Mouse (Mus musculus) hindbrain, embryonic 11.5 days (tissue): ENCODE results near the gene Hdhd5. TPM values are rescaled to one million over a fixed set of nuclear protein-coding genes. Genes with fewer than 3 reads are reported as not detected.

Source experiments
- ATAC-seq: fragments of 200-750 bp; cut with Nextera tagmentation; 2 replicates; pipeline ENCODE4 v1.8.0; 2017; ENCODE audit warnings: mild to moderate bottlenecking, moderate TSS enrichment, moderate library complexity; ENCODE audit not compliant: low FRiP score
- DNase-seq: peaks from one replicate; pipeline ENCODE4 v3.0.0-alpha.2; 2015; ENCODE audit warnings: low spot score
- H3K27ac ChIP-seq: fragments of 300-500 bp; sonication (generic); 2 replicates; pipeline ENCODE4 v1.5.1; 2014; ENCODE audit warnings: mild to moderate bottlenecking, low read depth, low read length
- H3K27me3 ChIP-seq: fragments of 300-500 bp; sonication (generic); 2 replicates; pipeline ENCODE4 v1.6.1; 2014; ENCODE audit warnings: mild to moderate bottlenecking, low read length, moderate library complexity, mixed read lengths; ENCODE audit not compliant: control insufficient read depth, insufficient read depth
- H3K36me3 ChIP-seq: fragments of 300-500 bp; sonication (generic); 2 replicates; pipeline ENCODE4 v1.6.1; 2014; ENCODE audit warnings: mild to moderate bottlenecking, low read length, moderate library complexity, mixed read lengths; ENCODE audit not compliant: control insufficient read depth, insufficient read depth
- H3K4me1 ChIP-seq: fragments of 300-500 bp; sonication (generic); replicated peaks from 2 replicates; pipeline ENCODE4 v1.6.1; 2014; ENCODE audit warnings: low read length, mixed read lengths; ENCODE audit not compliant: control insufficient read depth, insufficient read depth
- H3K4me2 ChIP-seq: fragments of 300-500 bp; sonication (generic); replicated peaks from 2 replicates; pipeline ENCODE4 v1.6.1; 2014; ENCODE audit warnings: mild to moderate bottlenecking, low read depth, low read length
- H3K4me3 ChIP-seq: fragments of 300-500 bp; sonication (generic); 2 replicates; pipeline ENCODE4 v1.5.1; 2014; ENCODE audit warnings: low read depth, low read length
- H3K9ac ChIP-seq: fragments of 300-500 bp; sonication (generic); 2 replicates; pipeline ENCODE4 v1.6.1; 2014; ENCODE audit warnings: low read depth, low read length
- H3K9me3 ChIP-seq: fragments of 300-500 bp; sonication (generic); 2 replicates; pipeline ENCODE4 v1.6.1; 2016; ENCODE audit warnings: low read length; ENCODE audit not compliant: control insufficient read depth
- WGBS: fragments of 180-500 bp; shearing (Covaris S2); extraction: QIAGEN DNeasy Blood & Tissue Kit; methylation state at CpG from one replicate; pipeline ENCODE4 v1.1.7; 2014; 5-methylcytosine and 5-hydroxymethylcytosine counted together
- polyA plus RNA-seq: library from polyadenylated mRNA; unstranded; fragments of >200 nt; fragmentation: Nextera tagmentation; extraction: Ambion mirVana; gene quantifications from 2 replicates; pipeline ENCODE4 v1.2.1, GENCODE M21; 2014

Gene Hdhd5
- polyA plus RNA-seq, 1 experiment from 2014 or later, result 13.8 TPM

DNA sequence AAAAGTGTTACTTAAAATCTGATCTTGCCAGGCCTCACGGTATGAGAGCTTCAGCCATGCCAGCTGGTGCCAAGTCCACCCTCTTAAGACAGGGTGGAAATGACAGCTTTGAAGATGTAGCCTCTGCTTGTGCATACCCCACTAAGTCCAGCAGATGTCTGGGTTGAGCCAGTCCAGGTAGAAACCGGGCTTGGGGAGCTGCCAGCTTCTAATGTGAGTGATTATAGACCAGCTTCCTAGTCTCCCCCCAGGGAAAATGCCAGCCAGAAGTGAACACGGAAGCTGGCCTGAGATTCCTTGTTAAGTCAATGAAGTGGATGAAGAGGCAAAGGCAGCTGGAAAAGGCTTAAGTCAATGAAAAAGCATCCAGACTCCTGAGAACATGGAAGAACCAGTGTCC, 34.6 kb downstream of the Hdhd5 start:
- H3K4me1 ChIP-seq, result peaks cover 11% of the 10 kb centered on the region
- H3K9me3 ChIP-seq, result peaks cover 4% of the 10 kb centered on the region; the same call in 1 of the 2 replicates
- H3K36me3 ChIP-seq, result no peaks in the 10 kb centered on the region
- H3K9ac ChIP-seq, result no peak overlapping the region
- no peak for ATAC-seq
- whole genome bisulfite sequencing, result 74% methylated on average over 3 of the region's 3 CpGs
- H3K4me2 ChIP-seq, result no peak overlapping the region
- DNase-seq, result no peak
- H3K27ac ChIP-seq, result no peak overlapping the region
- H3K27me3 ChIP-seq, result peaks cover 14% of the 10 kb centered on the region
- H3K4me3 ChIP-seq, result no peak overlapping the region

DNA sequence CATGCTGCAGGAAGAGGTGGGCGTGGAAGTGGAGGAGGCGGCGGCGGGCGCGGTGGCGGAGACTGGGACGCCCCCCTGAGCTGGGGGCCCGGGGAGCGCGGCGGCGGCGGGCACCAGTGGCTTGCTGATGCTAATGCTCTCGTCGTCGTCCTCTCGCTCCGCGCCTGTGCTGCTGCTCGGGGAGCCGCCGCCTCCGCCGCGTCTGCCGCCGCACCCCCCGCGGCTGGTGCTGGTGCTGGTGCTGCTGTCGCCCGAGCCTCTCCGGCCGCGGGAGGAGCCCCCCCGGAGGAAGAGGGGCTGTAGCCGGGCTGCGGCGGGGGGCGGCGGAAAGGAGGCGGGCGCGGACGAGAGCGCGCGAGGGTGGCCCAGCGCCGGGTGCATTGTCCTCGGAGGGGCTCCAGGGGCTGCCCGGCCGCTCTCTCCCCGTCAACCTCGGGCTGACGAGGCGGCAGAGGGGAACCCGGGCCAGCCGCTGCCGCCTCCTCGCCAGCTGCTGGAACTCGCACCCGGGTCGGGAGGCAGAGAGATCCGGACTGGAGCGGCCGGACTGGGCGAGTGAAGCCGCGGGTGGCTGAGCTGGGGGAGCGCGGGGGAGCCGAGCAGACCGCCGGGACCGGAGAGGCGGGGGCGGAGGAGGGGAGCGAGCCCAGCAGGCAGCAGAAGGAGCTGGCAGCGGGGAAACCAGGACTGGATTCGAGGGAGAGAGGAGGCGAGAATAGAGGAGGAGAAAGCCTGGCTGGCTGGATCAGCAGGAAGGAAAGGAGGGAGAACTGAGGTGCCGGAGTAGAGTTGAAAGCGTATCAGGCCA, 37.5 kb downstream of the Hdhd5 start, which contains the start of gene Tmem121b:
Gene Tmem121b, minus strand, starts transcription at position 434 of the 808 bp plus-strand sequence.
- no peaks in the 10 kb centered on the region for H3K9me3 ChIP-seq
- H3K4me1 ChIP-seq, result peaks cover 11% of the 10 kb centered on the region
- H3K4me3 ChIP-seq, result peak within 1 kb of the TSS; percentile 79
- H3K36me3 ChIP-seq, result no peaks in the 10 kb centered on the region
- H3K9ac ChIP-seq, result peak within 1 kb of the TSS; percentile 80
- peak within 1 kb of the TSS; percentile 91 for H3K4me2 ChIP-seq
- DNase-seq, result peak; percentile 88
- WGBS, result under 1% methylated on average over 51 of the region's 84 CpGs
- H3K27me3 ChIP-seq, result peaks cover 14% of the 10 kb centered on the region
- peak within 1 kb of the TSS; percentile 93 for H3K27ac ChIP-seq
- ATAC-seq, result peak; percentile 87

DNA sequence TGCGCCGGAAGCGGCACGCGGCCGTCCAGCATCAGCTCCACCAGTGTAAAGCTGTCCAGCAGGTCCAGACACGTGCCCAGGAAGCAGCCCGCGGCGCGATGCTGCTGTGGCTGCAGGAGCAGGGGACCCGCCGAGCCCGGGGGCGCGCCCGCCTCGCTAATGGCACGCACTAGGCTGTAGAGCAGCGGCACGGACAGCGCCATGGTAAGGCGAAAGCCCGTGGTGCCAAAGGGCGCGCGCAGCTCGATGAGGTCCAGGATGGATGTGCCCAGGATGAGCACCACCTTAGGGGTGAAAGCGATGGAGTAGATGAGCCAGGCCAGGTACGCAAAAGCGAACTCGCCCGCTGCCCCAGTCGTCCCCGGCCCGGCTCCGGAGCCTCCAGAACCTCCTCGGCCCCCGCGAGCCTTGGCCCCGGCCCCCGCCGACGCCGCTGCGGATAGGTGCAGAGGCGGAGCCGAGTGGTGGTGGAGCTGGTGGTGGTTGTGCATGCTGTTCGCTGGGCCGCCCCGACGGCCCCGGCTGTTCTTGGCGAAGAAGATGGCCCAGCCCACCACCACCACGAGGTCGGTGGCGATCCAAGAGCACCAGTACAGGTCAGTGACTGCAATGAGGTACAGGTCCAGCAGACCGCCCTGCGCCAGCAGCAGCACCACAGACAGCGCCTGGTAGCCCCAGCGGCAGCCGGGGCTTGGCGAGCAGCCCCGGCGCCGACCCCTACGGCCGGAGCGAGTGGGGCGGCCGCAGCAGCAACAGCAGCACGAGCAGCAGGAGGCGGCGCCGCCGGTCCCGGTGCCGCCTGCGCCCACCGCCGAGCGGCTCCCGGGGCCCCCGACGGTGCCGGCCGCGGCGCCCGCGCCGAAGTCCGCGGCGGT, 38.4 kb downstream of the Hdhd5 start:
- peak; percentile 62 for DNase-seq
- Histone ChIP-seq H3K4me1 (peaks cover 11% of the 10 kb centered on the region), H3K27me3 (peaks cover 14% of the 10 kb centered on the region), H3K36me3 (no peaks in the 10 kb centered on the region), H3K27ac (peak overlapping the region; percentile 93), H3K9ac (peak overlapping the region; percentile 80), H3K4me3 (peak overlapping the region; percentile 79), H3K4me2 (peak overlapping the region; percentile 91), H3K9me3 (no peaks in the 10 kb centered on the region)
- peak; percentile 48 for ATAC-seq
- under 1% methylated on average over 82 of the region's 95 CpGs for WGBS

DNA sequence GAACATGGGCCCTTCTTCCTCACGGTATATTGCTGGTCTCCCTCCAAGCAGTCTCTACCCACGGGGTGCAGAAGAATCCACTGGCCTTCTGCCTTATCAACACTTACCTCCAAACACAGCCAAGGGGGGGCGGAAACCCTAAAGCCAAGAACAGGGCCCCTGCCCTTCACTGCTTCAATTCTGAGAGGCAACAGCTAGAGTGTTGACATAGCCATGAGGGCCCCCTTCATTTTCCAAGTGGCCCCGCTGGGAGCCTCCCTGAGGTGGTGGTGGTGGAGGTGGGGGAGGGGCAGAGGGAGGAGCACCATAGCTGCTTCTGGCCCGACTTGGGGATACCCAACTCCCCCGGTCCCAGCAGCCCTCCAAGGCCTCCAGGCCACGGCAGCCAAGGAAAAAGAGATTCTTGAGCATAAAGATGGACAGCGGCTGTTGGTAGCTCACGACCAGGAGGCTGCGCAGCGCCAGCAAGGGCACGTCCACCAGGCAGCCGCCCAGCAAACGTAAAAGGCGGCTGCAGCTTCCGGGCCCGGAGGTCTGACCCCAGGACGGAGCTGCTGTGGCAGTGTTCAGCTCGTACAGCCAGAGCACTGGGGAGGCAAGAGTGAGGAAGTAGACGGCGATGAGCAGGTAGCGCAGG, 39.1 kb downstream of the Hdhd5 start:
- Histone ChIP-seq H3K4me1 (peaks cover 11% of the 10 kb centered on the region), H3K36me3 (no peaks in the 10 kb centered on the region), H3K9ac (peak overlapping the region; percentile 80), H3K27ac (no peak overlapping the region), H3K27me3 (peaks cover 14% of the 10 kb centered on the region), H3K4me3 (peak overlapping the region; percentile 79), H3K4me2 (peak overlapping the region; percentile 91), H3K9me3 (no peaks in the 10 kb centered on the region)
- WGBS, result 7% methylated on average over 22 of the region's 22 CpGs
- DNase-seq (no peak), ATAC-seq (no peak)

DNA sequence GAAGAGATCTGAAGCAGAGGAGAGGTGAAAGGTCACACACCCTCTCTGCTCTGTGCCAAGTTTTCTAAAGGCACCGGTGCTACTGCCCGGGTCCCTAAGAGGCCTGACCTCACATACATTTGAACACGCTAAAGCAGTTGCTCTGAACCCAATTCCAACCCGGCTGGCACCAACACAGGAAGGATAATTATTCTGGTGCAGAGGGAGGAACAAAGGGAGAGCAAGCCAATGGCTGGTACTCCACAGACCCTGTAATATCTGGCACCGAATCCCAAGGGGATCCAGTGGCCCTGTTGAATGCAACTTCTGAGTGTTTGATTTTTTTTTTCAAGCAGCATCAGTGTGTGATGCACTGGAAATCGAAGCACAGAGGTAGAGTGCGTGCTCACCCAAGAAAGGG, 40.1 kb downstream of the Hdhd5 start:
- H3K36me3 ChIP-seq, result no peaks in the 10 kb centered on the region
- 39% methylated on average over 7 of the region's 7 CpGs for WGBS
- ATAC-seq (no peak), DNase-seq (no peak)
- H3K27ac ChIP-seq, result no peak overlapping the region
- peak overlapping the region; percentile 6; the same call in 1 of the 2 replicates for H3K4me2 ChIP-seq
- H3K9me3 ChIP-seq, result no peaks in the 10 kb centered on the region
- H3K4me3 ChIP-seq, result no peak overlapping the region
- peaks cover 14% of the 10 kb centered on the region for H3K27me3 ChIP-seq
- H3K9ac ChIP-seq, result no peak overlapping the region
- peaks cover 11% of the 10 kb centered on the region for H3K4me1 ChIP-seq

DNA sequence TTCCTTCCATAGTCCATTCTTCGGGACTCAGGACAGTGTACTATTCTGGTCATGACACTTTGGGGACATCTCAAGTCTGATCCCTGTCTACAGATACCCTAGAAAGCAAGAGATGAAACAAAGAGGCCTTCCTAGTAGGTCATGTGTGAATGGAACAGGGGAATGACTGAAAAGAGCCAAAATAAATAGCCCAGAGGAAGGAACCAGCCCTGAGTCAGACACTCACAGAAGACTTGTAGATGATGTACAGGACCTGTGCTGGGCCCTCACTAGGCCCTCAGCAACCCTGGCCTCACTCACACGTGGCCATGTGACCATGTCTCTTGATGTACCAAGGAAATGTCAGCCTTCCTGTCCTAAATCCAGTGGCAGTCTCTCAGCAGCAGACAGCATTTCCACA, 41.7 kb downstream of the Hdhd5 start:
- WGBS, result 72% methylated on average over 2 of the region's 2 CpGs
- H3K4me1 ChIP-seq, result peaks cover 11% of the 10 kb centered on the region

DNA sequence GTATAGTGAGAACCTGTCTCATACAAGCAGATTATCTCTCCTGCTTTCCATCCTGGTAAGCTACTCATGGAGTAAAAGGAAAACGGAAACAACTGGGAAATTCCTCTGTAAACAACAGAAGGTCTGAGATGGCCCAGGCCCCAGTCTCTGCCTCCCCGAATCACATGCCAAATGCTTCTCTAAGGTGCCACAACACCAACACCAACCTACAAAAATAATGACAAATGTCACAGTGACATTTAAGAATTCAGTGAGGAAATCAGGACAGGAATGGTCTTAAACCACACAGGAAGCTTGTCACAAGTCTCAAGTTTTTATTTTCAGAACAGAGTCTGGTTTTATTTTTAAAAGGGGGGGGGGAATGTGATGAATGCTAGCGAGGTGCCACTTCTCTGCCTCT, 42.5 kb downstream of the Hdhd5 start:
- peaks cover 12% of the 10 kb centered on the region for H3K27me3 ChIP-seq
- no peak overlapping the region for H3K27ac ChIP-seq
- H3K4me1 ChIP-seq, result peaks cover 11% of the 10 kb centered on the region
- H3K4me2 ChIP-seq, result no peak overlapping the region
- no peaks in the 10 kb centered on the region for H3K36me3 ChIP-seq
- no peak overlapping the region for H3K9ac ChIP-seq
- 72% methylated on average over 3 of the region's 3 CpGs for WGBS
- no peak for DNase-seq
- ATAC-seq, result no peak
- H3K4me3 ChIP-seq, result no peak overlapping the region
- no peaks in the 10 kb centered on the region for H3K9me3 ChIP-seq

More for the DNA sequence above, 41.7 kb downstream of the Hdhd5 start:
- H3K27me3 ChIP-seq, result peaks cover 12% of the 10 kb centered on the region
- H3K9ac ChIP-seq, result no peak overlapping the region
- H3K9me3 ChIP-seq, result no peaks in the 10 kb centered on the region
- no peak overlapping the region for H3K27ac ChIP-seq
- ATAC-seq, result no peak
- no peaks in the 10 kb centered on the region for H3K36me3 ChIP-seq
- no peak overlapping the region for H3K4me2 ChIP-seq
- no peak for DNase-seq
- no peak overlapping the region for H3K4me3 ChIP-seq

DNA sequence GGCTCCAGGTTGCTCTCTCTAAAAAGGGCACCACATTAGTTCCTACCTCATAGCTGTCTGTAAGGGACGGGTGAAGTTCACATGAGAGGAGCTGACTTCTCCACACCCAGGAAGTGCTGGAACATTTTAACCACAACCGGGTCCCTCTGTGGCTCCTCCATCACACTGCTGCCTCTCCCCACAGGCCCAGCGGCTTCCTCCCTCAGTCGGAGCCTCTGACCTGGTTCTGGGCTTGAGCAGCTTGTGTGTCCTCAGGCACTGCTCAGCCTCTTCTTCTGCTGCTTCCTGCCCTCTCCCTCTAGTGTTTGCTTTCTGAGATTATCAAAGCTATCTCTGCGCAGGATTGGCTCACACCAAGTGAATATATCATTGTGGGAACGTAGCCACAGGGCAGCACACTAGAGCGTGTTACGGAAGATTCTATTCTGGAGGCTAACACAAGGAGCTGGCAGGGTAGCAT, 45.0 kb downstream of the Hdhd5 start:
- ATAC-seq, result no peak
- H3K9me3 ChIP-seq, result no peaks in the 10 kb centered on the region
- H3K4me1 ChIP-seq, result no peaks in the 10 kb centered on the region
- H3K27ac ChIP-seq, result no peak overlapping the region
- H3K4me3 ChIP-seq, result no peak overlapping the region
- no peak for DNase-seq
- no peak overlapping the region for H3K9ac ChIP-seq
- H3K27me3 ChIP-seq, result no peaks in the 10 kb centered on the region
- 0 out of 2 replicates have a peak, but pooled peaks cover 3% of the 10 kb centered on the region for H3K36me3 ChIP-seq
- WGBS, result 72% methylated on average over 8 of the region's 8 CpGs
- H3K4me2 ChIP-seq, result no peak overlapping the region
